Mouse (Mus musculus) embryo, embryonic 9.5 days (tissue): Measurements from ENCODE around the gene Sh3bp5.

Source experiments
- DNase-seq: peaks from one replicate; pipeline ENCODE4 v3.0.0-alpha.2; 2017; ENCODE audit errors: extremely low spot score

The Sh3bp5 gene

DNA sequence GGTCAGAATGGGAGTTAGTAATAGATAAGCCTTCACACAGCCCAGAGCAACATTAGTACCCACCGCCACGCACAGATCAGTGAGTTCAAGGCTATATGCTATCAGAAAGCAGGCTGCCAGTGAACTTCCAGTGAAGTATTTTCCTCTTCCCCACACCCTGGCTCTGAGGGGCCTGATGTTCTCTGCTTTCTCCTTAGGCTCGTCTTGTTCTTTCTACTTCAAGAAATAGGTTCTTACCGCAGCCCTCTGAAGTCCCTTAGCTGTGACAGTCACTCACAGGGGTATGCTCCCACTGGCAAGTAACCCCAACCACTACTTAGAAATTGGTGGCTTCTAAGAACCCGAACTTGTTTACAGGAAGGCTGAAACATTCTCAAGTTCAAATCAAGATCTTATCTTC lies 2.8 kb downstream of the Sh3bp5 start:
- no peak for DNase-seq

- no peak for DNase-seq
These were observed 3.5 kb downstream of the Sh3bp5 start for GRCm38 (mm10) chr14:31432424-31432823.

DNA sequence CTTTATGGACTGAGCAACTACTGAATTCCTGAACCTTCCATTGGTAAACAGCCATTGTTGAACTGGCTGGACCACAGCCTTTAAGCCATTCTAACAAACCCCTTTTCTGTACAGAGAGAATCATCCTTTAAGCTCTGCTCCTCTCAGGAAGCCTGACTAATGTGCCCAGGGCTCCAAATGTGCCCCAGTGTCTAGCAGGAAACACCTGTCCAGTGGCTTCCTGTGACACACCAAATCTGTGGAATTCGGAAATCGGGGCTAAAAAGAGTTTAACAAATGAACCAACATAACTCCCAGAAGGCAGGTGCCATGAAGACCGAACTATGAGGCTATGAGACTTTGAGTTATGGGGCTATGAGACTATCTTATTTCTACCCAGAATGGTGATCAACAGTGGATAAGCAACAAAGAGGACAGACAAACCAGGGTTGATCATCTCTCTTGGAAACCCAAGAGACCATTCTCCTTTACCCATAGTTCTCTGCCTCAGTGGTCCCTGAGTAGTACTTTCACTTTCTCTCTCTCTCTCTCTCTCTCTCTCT lies 4.0 kb downstream of the Sh3bp5 start:
- no peak for DNase-seq

DNA sequence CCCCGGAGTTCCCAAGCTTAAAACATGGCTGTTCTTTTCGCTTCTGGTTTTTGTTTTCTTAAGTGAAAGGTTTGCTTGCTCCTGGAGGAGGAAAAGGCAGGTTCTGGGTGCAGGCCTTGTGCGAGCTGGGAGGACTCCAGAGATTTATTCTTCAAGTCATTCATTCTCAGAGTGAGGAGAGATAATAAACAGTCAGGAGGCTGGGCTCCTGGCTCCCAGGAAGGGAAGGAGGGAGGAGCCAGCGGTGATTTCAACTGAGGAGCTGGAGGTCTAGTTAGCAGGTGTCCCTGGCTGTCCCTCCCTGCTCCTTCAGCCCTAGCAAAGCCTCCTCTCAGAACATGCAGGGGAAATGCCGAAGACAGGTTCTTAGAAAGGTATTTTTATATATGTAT lies 6.9 kb downstream of the Sh3bp5 start:
- DNase-seq = no peak

DNA sequence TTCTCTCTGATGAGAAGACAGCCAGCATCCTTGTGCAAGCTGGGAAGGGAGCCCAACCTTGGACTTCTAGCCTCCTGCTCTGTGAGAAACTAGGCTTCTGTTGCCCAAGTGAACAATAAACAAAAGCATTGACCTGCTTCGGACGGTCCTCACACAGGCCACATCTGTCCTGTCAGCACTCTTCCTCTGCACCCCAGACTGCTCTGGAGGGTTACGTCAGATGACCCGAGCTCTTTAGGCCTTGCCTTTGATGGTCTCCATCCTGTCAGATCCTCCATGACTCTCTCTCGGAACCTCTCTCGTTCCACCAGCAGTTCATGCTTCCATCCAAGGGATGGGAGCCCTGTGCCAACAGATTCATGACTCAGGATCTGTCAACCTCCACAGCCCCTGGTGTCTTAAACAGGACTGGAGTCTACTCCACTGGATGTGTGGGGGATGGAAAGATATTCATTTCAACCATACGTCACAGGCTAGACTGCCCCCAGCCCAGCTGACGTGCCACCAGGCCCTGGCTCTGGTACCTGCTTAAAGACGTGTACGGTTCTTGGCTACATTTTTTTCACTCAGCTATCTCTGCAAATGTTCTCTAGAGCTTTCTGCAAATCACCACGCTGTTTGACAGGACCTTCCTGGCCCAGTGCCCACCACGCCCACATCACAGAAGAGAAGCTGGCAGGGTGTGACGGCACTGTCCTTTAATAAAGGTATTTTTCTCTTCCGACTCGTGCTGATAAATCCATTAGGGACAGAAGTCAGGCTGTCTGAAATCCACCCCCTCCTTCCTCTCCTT lies 7.5 kb downstream of the Sh3bp5 start:
- no peak for DNase-seq

DNA sequence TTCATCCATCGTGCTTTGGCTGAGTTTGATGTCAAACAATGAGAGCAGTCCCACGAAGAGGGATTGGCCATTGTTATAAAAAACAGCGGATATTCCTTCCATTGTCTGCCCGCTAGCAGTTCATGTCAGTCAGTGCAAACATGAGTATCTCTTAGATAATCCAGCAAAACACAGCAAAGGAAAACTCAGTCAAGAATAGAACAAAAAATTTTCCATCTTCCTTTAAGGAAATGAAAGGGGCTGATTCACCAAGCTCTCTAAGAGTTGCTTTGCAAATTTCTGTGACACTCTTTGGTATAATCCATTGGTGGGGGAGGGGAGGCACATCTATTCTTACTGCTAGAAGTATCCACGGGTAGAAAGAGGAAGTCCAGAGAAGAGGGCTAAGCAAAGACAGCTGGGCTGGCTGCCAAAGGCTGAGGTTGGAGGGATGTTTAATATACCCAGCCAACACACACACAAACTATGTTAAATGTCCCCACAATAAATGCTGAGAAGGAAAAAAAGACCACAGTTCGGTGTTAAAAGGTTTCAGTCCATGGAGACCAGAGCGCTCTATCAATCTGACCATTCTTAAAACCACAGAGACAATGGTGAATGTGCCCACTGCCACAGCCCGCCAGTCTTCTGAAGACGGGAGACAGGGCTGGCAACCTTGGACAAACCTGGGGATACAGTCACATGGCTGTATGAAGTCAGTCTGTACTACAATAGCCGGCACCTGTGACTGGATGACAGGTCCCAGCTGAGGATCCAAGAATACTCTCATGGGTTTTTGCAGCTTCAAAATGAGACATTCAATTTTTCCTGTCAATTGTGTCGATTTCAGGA lies 12.7 kb downstream of the Sh3bp5 start:
- DNase-seq = no peak

GRCm38 (mm10) chr14:31422395-31422794 lies 13.5 kb downstream of the Sh3bp5 start:
- no peak for DNase-seq

- no peak for DNase-seq
These were observed 14.2 kb downstream of the Sh3bp5 start for GRCm38 (mm10) chr14:31421509-31422295.

GRCm38 (mm10) chr14:31420985-31421384 lies 14.9 kb downstream of the Sh3bp5 start:
- no peak for DNase-seq

DNA sequence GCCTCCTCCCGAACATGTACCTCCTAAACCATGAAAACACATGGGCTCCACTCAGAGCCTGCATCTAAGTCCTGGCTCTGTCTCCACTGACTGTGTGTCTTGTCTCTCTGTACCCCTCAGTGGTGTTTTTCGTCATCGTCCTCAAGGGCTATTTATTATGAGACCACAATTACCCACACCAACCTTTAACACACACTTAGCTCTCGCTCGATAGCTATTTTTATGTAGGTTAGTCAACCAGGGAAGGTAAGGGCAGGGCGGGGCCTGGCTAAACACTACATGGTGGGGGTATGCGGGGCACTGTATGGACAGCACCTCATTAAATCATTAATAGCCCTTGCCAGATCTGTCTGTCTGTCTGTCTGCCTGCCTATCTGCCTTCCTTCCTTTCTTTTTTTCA lies 15.3 kb downstream of the Sh3bp5 start:
- no peak for DNase-seq

DNA sequence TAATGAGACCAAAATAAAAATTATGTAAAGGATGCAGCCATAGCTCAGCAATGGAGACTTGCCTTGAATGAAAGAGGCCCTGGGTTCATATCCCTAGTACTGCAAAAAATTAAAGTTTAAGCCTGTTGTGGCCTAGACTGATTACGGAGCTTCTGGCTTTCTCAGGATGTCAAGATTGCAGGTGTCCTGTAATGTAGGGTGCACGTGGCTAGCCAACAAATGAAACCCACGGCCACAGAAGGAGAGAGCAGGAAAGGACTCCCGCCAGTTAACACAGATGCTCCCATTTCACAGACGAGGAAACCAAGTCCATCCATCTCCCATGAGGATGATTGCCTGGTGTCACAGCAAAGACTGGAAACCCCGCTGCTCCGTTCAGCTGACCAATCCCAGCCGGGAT lies 15.7 kb downstream of the Sh3bp5 start:
- DNase-seq = no peak

- no peak for DNase-seq
These were observed 16.6 kb downstream of the Sh3bp5 start for GRCm38 (mm10) chr14:31419279-31419678.

GRCm38 (mm10) chr14:31416835-31417549 lies 18.9 kb downstream of the Sh3bp5 start:
- DNase-seq = no peak

DNA sequence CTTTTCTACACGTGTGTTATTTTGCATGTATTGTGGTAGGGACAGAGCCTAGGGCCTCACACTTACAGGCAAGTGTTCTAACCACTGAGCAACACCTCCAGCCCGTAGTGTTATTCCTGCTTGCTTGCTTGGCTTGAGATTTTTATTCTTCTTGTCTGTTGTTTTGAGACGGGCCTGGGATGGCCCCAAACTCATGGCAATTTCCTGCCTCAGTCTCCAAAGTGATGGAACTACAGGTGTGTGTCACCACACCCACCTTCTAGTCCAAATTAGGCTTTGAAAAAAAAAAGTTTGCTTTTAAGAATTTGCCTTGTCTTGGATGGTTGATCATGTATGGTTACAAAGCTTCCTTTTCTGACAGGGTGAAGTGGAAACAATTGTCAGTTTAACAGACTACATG lies 19.5 kb downstream of the Sh3bp5 start:
- DNase-seq = no peak

GRCm38 (mm10) chr14:31414967-31415376 lies 20.9 kb downstream of the Sh3bp5 start:
- no peak for DNase-seq

GRCm38 (mm10) chr14:31414235-31414966 lies 21.5 kb downstream of the Sh3bp5 start:
- no peak for DNase-seq

GRCm38 (mm10) chr14:31413475-31414086 lies 22.3 kb downstream of the Sh3bp5 start:
- no peak for DNase-seq

DNA sequence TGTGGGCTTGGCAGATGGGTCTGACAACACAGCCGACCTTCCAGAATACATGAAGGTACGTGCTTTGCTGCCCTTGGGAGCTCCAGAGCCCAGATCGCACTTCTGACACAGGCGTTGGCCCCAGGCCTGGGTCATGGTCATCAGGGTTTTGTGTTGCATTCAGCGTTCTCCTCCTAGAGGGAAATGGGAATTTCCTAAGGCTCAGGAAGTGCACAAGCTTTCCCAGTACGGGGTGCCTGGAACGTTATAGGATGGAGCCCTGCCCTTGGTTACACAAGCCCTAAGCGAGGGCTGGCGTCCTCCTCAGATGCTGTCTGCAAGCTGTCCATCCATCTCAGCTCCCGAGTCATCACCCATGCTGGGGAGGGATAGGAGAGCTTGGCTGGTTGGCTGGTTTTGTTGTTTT lies 23.2 kb downstream of the Sh3bp5 start:
- DNase-seq = no peak

DNA sequence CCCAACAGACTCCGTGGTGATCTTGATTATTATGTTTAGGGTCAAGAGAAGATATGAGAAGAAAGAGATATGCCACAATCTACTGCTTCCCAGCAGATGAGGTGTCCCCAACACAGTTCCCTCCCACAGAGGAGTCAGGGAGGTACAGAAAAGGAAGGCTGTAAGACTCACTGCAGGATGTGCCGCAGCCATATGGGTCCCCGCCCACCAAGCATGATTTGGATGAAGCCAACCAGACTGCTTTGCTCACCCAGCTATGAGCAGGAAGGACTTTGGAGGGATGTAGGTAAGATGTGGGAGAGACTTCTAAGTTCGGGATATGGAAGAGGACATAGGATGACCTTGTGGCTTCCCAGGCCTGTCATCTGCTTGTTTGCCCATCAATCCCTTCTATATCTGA lies 25.1 kb downstream of the Sh3bp5 start:
- no peak for DNase-seq

DNA sequence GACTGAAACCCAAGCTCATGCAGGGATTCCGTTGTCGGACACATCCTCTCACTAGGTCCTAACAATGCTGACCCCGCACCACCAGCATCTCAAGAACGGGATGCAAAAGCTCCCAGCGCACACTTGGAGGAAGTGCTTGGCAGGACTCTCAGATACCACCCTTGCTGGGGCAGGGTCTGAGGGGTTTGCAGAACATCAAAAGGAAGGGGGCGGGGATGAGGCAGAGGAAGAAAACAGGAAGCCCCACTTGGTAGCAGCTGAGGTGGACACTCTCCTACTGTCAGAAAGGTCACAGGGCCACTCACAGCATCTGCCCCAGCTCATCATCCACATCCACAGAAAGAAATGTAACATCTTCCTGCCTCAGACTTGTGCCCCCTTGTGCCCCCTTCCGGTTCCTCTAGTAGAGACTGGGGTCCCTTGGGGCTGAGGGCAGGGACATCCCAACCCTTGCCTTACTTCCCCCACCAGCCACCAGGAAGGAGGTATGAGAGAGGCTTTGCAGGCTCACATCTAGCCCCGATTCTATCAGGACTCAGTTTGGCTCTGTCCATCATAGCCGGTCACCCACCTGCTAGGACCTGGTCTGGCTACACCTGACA lies 25.7 kb downstream of the Sh3bp5 start:
- DNase-seq = no peak
